Mouse (Mus musculus): ENCODE results near the gene Acat3.
"Not testable (repeated sequence)": the region's sequence is repeated elsewhere in the genome, so short reads cannot be mapped to it uniquely, and the experiment has no call there.

The Acat3 gene

DNA sequence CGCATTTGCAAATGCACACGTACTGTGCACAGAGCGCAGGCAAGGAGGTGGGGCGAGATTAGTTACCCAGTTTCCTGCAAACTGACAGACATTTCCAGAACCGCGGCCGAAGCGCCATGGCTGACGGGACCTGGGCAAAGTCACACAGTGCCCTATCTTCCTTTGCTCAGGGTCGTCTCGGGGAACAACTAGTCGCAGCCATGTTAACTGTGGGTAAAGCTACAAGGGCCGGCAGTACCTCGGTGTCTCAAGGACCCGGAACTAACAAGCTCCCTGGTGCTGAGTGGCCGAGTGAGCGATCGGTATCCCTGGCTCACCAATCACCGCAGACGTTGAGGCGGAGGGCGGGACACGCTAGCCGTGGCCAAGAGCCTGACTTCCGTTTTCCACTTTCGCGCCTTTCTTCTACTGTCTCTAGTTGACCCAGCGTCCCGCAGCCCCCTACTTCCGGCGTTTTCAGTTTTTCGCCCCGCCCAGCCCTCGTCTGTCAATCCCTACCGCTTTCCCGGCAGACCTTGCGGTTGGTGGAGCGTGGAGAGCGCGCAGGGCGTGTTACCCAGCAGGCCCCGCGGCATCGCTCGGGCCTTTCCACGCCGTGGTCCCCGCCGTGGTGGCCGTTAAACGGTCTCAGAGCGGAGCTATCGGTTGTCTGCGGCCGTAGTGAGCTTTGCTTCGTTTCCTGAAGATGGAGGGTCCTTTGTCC is 24.4 kb downstream of the Acat3 start, which contains the start of gene Mrpl18:
Gene Mrpl18 (minus strand): TSS at position 465 of the 703 bp plus-strand sequence.
- peak; percentile 99 for DNase-seq

DNA sequence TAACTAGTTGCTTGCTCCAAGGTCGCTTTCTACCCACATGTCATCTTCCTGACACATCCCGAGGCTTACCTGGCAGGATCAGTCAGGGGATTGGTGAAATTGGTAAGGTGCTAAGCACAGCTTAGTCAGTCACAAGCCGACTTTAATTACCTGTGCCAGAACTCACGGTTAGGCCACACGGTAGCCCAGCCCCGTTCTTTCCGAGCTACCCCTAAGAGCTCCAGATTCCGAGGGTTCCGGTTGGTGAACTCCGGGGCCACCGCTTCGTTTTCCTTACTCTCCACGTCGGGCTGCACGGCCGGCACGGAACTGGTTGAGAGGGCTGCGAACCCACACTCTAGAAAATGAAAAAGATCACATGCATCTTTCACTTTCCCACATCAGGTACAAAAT is 24.9 kb downstream of the Acat3 start, which contains the start of gene Tcp1:
Gene Tcp1 (plus strand): TSS at position 214 of the 393 bp plus-strand sequence.
- no peak for DNase-seq

DNA sequence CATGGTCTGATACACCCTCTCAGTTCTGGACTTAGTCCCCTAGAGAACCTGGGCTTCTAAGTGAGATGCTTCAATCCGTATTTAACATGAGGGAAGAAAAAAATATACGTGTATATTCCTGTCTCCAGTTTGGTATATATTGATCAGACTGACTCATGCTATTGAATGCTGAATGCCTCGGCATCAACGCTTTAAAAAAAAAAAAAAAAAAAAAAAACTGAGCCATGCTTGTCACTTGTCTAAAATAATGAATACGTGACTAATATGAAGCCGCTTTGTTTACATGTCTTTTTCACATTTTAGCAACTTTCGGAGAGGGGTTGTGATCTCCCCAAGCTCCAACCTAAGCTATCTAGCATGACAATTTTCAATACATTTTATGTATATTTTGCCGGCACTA is 30.0 kb downstream of the Acat3 start:
- DNase-seq = no peak

DNA sequence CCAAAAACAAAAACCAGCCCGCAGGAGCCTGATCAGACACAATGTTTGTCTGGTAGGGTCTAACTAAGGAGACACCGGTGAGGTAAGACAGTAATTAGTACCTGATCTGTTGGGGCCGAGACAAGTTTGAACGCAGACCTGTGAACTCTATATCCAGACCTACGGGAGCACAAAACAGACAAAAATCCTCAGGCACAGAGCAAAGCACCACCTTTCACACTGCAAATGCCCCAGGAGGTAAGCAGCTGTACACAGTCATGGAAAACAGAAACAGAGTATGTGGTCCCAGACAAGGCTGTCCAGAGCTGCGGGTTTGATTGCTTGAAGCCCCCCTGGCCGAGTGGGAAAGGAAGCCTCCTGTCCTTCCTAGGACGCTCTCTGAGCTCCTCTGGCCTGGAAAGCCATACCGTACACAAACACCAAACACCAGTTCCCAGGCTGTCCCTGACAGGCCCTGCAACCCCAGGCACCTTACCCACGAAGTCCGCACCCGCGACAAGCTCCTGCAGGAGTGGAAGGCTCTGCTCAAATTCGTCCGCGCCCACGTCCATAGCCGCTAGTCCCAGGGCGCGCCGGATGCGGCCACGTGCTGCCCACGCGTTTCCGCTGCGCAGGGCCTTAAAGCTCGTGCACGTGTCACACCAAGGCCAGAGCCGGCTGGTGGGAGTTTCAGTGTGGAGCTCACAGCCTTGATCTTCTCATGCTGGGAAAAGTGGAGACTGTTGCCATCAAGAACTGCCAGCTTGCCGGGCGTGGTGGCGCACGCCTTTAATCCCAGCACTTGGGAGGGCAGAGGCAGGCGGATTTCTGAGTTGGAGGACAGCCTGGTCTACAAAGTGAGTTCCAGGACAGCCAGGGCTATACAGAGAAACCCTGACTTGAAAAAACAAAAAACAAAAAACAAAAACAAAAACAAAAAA is 30.8 kb downstream of the Acat3 start, which contains the start of gene Pnldc1:
Gene Pnldc1 (minus strand): TSS at position 870 of the 920 bp plus-strand sequence.
- no peak for DNase-seq

DNA sequence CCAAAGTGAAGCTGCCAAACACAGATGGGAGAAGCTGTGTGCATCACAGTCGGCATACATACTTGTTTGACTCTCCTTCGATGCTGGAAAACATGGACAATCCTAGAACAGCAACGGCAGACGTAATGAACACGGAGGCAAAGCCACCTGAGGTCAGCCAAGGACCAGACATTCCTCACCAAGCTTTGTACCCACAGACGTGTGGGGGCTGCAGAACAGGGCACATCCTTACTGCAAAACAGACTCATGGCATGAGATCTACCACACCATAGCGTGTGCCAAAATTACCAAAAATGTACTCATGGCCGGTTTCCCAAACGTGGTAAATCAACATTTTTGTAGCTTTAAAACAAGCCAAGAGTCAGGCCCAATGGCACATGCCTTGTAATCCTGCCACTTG is 34.0 kb downstream of the Acat3 start:
- DNase-seq = no peak

DNA sequence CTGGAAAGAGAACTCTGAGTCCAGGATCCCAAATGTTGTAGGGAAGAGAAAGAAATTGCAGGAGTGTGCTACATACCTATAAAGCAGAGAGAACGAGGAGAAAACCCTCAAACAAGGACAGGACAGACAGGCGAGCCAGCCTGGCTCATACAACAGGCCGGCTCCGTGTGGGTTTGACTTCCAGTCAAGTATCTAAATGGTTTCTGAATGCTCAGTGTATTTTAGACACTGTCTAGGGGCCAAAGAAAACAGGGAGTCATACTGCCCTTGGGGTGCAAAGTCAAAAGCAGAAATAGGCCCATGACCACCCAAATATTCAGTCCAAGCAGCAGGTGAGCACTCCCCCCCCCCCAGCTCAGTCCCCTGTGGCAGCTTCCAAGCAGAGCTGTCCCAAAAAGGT is 34.6 kb downstream of the Acat3 start:
- no peak for DNase-seq

DNA sequence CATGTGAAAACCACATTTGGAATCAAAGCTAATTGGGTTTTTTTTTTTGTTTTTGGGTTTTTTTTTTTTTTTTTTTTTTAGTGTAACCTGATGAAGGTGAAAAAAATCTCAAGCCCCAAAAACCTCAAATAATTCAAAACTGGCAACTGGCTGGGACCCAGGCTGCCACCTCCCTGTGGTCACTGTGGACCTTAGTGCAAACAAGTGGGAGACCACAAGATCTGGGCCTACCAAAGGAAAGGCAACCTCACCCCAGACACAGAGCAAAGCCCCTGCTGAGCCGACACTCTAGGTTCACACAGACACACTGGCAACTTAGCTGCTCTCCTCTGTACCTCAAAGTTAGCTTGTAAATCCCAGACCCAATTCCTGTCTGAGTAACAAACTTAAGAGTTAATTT is 36.1 kb downstream of the Acat3 start:
- DNase-seq = no peak

DNA sequence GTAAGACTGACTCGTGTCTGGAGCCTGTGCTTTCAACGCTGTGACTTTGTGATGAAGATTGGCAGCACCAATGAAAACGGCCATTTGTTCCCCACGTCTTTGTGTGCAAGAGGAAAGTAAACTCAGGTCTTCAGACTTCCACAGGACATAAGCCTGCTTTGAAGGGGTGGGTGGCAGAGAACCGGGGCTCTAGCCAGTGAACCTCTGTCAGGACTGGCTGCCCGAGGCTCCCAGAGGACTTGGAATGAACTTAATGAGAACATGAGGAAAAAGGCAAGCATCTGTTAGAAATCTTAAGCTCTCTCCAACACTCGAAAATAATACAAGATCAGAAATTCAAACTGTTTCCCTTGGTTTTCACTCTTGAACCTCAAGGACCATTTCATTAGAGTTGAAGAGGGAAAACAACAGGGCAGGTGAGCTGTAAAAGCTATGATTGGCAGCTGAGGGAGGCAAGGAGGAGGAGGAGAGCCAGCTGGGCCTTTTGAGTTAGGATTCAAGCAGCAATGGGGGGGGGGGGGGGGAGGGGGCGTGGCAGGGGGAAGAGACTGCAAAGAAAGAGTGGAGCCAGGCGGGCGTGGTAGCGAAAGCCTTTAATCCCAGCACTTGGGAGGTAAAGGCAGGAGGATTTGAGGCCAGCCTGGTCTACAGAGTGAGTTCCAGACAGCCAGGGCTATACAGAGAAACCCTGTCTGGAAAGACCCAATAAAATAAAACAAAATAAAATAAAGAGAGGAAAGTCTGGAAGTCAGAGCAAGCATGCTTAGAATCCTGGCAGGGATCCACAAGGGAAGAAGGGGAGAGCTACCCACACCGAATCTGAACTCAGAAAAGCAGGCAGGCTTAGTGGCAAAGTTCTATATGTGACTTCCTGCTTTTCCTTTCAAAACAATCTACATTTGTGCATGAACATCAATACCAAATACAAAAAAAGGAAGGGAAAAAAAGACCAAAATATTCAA is 36.7 kb downstream of the Acat3 start:
- DNase-seq = no peak

DNA sequence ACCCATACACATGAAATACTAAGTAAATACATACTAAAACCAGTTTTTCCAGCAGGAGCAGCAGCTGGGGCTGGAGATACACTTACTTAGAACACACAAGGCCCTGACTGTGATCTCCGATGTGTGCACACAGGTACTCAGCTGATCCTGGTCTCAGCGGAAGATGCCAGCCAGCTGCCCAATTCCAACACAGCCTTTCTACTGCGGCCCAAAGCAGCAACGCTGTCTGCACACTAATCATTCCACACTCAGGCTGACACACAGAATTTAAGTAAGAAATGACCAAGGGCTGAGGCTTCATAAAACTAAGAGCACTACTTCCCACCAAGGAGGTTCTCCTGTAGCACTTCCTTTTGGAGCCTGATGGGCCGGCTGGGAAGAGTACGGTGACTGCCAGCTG is 38.1 kb downstream of the Acat3 start:
- no peak for DNase-seq

DNA sequence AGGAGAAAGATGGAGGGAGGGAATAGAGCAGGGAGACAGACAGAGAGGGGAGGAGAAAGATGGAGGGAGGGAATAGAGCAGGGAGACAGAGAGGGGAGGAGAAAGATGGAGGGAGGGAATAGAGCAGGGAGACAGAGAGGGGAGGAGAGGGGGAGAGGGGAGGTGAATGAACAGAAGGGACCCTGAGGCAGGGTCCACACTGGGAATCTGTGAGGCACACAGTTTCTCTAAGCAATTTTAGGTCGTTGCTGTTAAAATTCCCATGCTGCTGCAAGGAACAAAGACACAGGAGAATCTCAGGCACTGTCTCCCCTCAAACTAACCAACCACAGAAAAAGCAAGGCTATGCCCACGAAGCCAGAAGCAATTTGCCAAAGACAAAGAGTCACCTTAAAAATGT is 41.8 kb downstream of the Acat3 start:
- not testable (repeated sequence) for DNase-seq

DNA sequence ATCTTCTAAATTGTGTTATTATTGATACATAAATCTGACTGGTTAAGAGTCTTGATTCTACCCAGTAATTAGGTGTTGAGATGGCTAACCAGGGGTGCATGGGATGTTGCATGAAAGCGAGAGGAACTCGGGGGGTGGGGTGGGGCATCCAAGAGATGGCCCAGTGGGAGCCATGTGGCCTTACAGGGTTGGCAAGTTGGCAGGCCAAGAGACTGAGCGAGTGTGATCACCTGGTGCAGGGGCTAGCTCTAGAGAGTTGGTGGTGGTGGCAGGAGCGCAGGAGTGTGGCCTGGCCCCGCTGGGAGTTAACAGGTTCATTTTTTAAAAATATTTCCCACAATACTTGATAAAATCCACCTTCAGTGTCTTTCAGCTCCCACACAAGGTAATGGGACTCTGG is 42.7 kb downstream of the Acat3 start:
- DNase-seq = no peak

DNA sequence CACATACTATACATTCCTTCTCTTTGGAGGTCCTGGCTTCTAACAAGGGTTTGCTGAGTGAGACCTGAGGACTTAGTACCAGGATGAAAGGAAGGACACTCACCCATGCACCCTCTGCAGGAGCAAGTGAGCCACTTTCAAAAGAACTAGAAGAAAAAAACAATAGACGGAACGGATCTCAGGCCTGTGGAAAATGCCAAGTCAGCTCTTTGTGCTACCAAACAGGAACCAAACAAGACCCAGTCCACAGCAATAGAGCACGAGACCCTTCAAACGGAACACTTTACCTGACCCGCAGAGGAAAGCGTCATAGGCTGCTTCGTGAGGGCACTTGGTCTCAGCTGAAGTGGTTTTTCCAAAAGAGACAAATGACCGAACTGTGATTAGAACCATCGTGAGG is 48.4 kb downstream of the Acat3 start:
- no peak for DNase-seq

DNA sequence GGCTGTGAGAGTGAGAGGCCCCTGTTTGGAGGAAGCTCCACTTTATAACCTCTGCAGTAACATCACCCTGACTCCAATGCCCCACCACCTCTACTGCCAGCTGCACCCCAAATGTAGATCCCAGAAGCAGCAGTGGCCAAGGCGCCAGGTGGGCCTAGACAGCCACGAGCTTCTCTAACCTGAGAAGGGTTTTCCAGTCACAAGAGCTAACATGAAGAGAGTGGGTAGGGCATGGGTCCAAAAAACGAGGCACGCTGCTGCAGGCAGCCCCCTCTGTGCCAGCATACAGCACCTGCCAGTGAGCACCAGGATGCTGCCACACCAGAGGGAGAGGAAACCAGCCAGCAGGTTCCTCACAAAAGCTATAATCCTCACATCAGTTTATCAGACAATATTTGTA is 49.3 kb downstream of the Acat3 start:
- no peak for DNase-seq

DNA sequence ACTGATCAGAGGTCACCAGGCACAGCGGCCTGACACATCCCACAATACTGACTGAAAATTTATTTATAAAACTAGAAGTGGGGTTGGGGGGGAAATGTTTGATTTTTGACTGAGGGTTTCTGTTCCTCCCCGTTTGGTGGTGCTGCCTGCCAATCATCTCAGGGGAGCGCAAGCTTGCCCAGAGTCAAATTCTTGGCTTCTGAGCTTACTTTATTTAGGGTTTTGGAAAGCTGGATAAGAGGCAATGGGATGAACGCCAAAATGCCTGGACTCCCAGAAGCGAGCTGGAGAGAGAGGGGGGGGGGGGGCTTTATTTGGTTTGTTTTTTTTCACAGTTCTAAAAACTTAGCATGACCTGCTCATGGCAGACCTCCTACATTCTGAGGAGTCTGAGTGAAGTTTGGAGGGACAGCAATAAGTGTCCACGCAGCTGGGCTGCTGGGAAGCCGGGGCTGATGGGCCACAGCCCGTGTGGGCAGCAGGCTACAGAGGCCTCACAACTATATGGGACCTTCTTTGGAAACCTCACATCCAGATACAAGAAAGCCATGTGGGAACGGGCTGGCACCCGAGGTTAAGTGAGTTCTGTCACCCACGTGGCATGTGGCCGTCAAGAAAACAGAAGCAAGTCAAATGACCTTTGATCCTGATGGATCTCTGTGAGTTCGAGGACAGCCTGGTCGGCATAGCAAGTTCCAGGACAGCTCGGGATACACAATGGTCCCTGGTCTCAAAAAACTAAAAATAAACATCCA is 53.2 kb downstream of the Acat3 start:
- DNase-seq = no peak

DNA sequence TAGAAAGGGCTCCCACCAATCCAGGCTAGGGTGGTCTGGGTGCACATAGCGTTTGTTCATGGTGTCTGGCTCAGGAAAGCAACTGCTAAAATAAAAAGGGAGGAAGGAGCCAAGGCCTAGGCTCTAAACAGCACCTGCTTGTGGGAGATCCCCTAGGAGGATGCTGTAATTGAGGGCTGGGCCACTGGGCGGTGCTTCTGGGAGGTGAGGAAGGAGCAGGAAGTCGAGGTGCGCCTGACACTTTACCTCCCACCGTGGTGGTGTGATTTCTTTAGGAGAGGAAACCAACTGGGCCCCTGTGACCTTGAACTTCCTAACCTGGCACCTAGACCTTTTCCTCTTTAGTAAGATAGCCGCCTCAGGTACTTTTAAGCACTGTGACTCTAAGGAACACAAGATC is 53.8 kb downstream of the Acat3 start:
- no peak for DNase-seq

DNA sequence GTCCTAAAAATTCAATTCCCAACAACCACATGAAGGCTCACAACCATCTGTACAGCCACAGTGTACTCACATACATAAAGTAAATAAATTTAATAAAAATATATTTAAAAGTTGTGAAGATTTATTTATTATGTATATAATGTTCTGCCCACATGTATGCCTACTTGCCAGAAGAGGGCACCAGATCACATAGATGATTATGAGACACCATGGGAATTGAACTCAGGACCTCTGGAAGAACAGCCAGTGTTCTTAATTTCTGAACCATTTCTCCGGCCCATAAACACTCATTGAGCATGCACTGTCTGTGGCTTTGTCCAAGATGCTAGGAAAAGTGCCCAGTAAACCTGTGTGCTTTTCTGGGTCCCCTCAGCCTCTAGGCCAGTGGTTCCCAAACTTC is 59.2 kb downstream of the Acat3 start:
- no peak for DNase-seq

DNA sequence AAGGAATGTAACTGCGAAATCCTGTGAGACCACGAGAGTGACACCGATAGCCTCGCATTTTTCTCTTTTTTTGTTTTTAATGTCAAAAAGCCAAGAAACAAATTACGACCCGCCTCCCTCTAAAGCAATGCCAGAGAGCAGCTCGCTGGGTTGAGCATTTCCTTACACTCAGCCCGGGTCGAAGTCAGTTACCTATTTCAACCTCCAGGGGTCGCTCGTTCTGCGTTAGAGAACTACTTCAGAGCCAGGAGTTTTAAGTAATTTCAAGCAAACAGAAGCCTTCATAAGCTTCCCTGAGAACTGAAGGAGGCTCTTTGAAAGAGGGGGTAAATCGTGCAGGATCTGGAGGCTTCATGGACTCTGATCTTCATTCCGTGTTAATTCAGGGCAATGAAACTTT is 60.2 kb downstream of the Acat3 start:
- peak; percentile 86 for DNase-seq

DNA sequence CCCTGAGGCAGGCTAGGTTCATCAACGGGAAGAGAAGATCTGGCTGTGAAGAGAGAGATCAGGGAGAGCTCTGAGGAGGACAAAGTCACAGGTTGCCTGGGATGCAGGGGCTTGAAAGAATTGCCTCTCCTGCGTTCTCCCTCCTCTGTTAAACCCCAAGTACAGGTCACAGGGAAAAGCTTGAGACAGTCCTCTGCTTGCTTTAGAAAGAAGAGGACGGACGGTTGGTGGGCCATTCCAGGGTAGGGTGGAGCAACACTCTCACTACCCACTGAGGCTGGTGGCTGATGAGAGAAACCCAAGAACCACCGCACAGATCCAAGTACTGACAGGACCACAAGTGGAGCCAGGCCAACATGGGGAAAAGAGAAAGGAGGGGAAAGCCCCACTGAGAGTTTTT is 64.7 kb downstream of the Acat3 start, which contains the start of gene Mrgprh:
Gene Mrgprh (plus strand): TSS at position 301 of the 400 bp plus-strand sequence.
- no peak for DNase-seq

Measured in cerebellum, adult 9-10 months (tissue).